Mouse (Mus musculus): ENCODE data around the gene Ddb1. TPM values are rescaled to one million over a fixed set of nuclear protein-coding genes. Genes with fewer than 3 reads are reported as not detected.

The Ddb1 gene
- polyA plus RNA-seq, 1 experiment from 2014 or later: 393 TPM

GRCm38 (mm10) chr19:10587231-10587630, 17.9 kb upstream of the Ddb1 start:
- H3K27ac ChIP-seq (ENCODE audit: low read depth, low read length): no peak overlapping the region
- no peak for ATAC-seq (ENCODE audit: low FRiP score)
- H3K36me3 ChIP-seq (ENCODE audit: control insufficient read depth, insufficient read depth, low read length): no peaks in the 10 kb centered on the region
- 85% methylated on average over 8 of the region's 8 CpGs for WGBS
- no peak overlapping the region for H3K4me2 ChIP-seq
- DNase-seq (ENCODE audit: low spot score, missing footprints): no peak
- H3K4me3 ChIP-seq (ENCODE audit: low read depth, low read length): no peak overlapping the region
- no peaks in the 10 kb centered on the region for H3K4me1 ChIP-seq (ENCODE audit: control insufficient read depth, insufficient read depth, low read length)
- H3K27me3 ChIP-seq (ENCODE audit: control insufficient read depth, insufficient read depth, low read length): no peaks in the 10 kb centered on the region
- H3K9ac ChIP-seq (ENCODE audit: low read length): no peak overlapping the region
- H3K9me3 ChIP-seq (ENCODE audit: control insufficient read depth, low read length): no peaks in the 10 kb centered on the region

GRCm38 (mm10) chr19:10589127-10589857, 15.8 kb upstream of the Ddb1 start:
- Histone ChIP-seq H3K4me1 (ENCODE audit: control insufficient read depth, insufficient read depth, low read length) (no peaks in the 10 kb centered on the region), H3K27ac (ENCODE audit: low read depth, low read length) (no peak overlapping the region), H3K36me3 (ENCODE audit: control insufficient read depth, insufficient read depth, low read length) (no peaks in the 10 kb centered on the region), H3K4me2 (no peak overlapping the region), H3K27me3 (ENCODE audit: control insufficient read depth, insufficient read depth, low read length) (no peaks in the 10 kb centered on the region), H3K4me3 (ENCODE audit: low read depth, low read length) (no peak overlapping the region), H3K9me3 (ENCODE audit: control insufficient read depth, low read length) (no peaks in the 10 kb centered on the region), H3K9ac (ENCODE audit: low read length) (no peak overlapping the region)
- DNase-seq (ENCODE audit: low spot score, missing footprints) (no peak), ATAC-seq (ENCODE audit: low FRiP score) (no peak)
- 73% methylated on average over 5 of the region's 5 CpGs for WGBS

- 74% methylated on average over 3 of the region's 3 CpGs for WGBS
- Histone ChIP-seq H3K36me3 (ENCODE audit: control insufficient read depth, insufficient read depth, low read length) (0 out of 2 replicates have a peak, but pooled peaks cover 3% of the 10 kb centered on the region), H3K4me1 (ENCODE audit: control insufficient read depth, insufficient read depth, low read length) (no peaks in the 10 kb centered on the region), H3K9ac (ENCODE audit: low read length) (no peak overlapping the region), H3K27me3 (ENCODE audit: control insufficient read depth, insufficient read depth, low read length) (no peaks in the 10 kb centered on the region), H3K4me3 (ENCODE audit: low read depth, low read length) (no peak overlapping the region), H3K4me2 (no peak overlapping the region), H3K9me3 (ENCODE audit: control insufficient read depth, low read length) (no peaks in the 10 kb centered on the region), H3K27ac (ENCODE audit: low read depth, low read length) (no peak overlapping the region)
- ATAC-seq (ENCODE audit: low FRiP score) (no peak), DNase-seq (ENCODE audit: low spot score, missing footprints) (no peak)
Measured at GRCm38 (mm10) chr19:10590301-10590700, 14.8 kb upstream of the Ddb1 start.

- Histone ChIP-seq H3K27ac (ENCODE audit: low read depth, low read length) (no peak overlapping the region), H3K4me2 (no peak overlapping the region), H3K4me1 (ENCODE audit: control insufficient read depth, insufficient read depth, low read length) (no peaks in the 10 kb centered on the region), H3K36me3 (ENCODE audit: control insufficient read depth, insufficient read depth, low read length) (0 out of 2 replicates have a peak, but pooled peaks cover 3% of the 10 kb centered on the region), H3K9ac (ENCODE audit: low read length) (no peak overlapping the region), H3K9me3 (ENCODE audit: control insufficient read depth, low read length) (no peaks in the 10 kb centered on the region), H3K27me3 (ENCODE audit: control insufficient read depth, insufficient read depth, low read length) (no peaks in the 10 kb centered on the region), H3K4me3 (ENCODE audit: low read depth, low read length) (no peak overlapping the region)
- WGBS: 90% methylated on average over 6 of the region's 6 CpGs
- no peak for DNase-seq (ENCODE audit: low spot score, missing footprints)
- ATAC-seq (ENCODE audit: low FRiP score): no peak
Measured at GRCm38 (mm10) chr19:10591659-10592377, 13.3 kb upstream of the Ddb1 start.

GRCm38 (mm10) chr19:10598188-10598587, 6.9 kb upstream of the Ddb1 start:
- Histone ChIP-seq H3K9ac (ENCODE audit: low read length) (no peak overlapping the region), H3K4me1 (ENCODE audit: control insufficient read depth, insufficient read depth, low read length) (peaks cover 2% of the 10 kb centered on the region; the same call in 1 of the 2 replicates), H3K4me3 (ENCODE audit: low read depth, low read length) (no peak overlapping the region), H3K27me3 (ENCODE audit: control insufficient read depth, insufficient read depth, low read length) (no peaks in the 10 kb centered on the region), H3K27ac (ENCODE audit: low read depth, low read length) (no peak overlapping the region), H3K4me2 (no peak overlapping the region), H3K9me3 (ENCODE audit: control insufficient read depth, low read length) (no peaks in the 10 kb centered on the region), H3K36me3 (ENCODE audit: control insufficient read depth, insufficient read depth, low read length) (peaks cover 7% of the 10 kb centered on the region; the same call in 1 of the 2 replicates)
- WGBS: 38% methylated on average over 3 of the region's 3 CpGs
- no peak for DNase-seq (ENCODE audit: low spot score, missing footprints)
- ATAC-seq (ENCODE audit: low FRiP score): no peak

GRCm38 (mm10) chr19:10599648-10600047, 5.5 kb upstream of the Ddb1 start:
- H3K27ac ChIP-seq (ENCODE audit: low read depth, low read length): no peak overlapping the region
- H3K4me1 ChIP-seq (ENCODE audit: control insufficient read depth, insufficient read depth, low read length): peaks cover 6% of the 10 kb centered on the region; the same call in 1 of the 2 replicates
- no peak overlapping the region for H3K4me3 ChIP-seq (ENCODE audit: low read depth, low read length)
- no peaks in the 10 kb centered on the region for H3K27me3 ChIP-seq (ENCODE audit: control insufficient read depth, insufficient read depth, low read length)
- DNase-seq (ENCODE audit: low spot score, missing footprints): no peak
- no peaks in the 10 kb centered on the region for H3K9me3 ChIP-seq (ENCODE audit: control insufficient read depth, low read length)
- H3K36me3 ChIP-seq (ENCODE audit: control insufficient read depth, insufficient read depth, low read length): peaks cover 6% of the 10 kb centered on the region; the same call in 1 of the 2 replicates
- 93% methylated on average over 2 of the region's 2 CpGs for WGBS
- H3K4me2 ChIP-seq: no peak overlapping the region
- ATAC-seq (ENCODE audit: low FRiP score): no peak
- H3K9ac ChIP-seq (ENCODE audit: low read length): no peak overlapping the region

- 3% methylated on average over 6 of the region's 6 CpGs for WGBS
- no peaks in the 10 kb centered on the region for H3K27me3 ChIP-seq (ENCODE audit: control insufficient read depth, insufficient read depth, low read length)
- no peak for DNase-seq (ENCODE audit: low spot score, missing footprints)
Measured at GRCm38 (mm10) chr19:10602247-10602769, 2.8 kb upstream of the Ddb1 start.

GRCm38 (mm10) chr19:10602787-10603186, 2.3 kb upstream of the Ddb1 start:
- peak overlapping the region; percentile 87 for H3K9ac ChIP-seq (ENCODE audit: low read length)
- WGBS: 3% methylated on average over 9 of the region's 9 CpGs
- peak; percentile 99 for DNase-seq (ENCODE audit: low spot score, missing footprints)
- peaks cover 16% of the 10 kb centered on the region for H3K4me1 ChIP-seq (ENCODE audit: control insufficient read depth, insufficient read depth, low read length)
- peak; percentile 70 for ATAC-seq (ENCODE audit: low FRiP score)
- H3K4me2 ChIP-seq: peak overlapping the region; percentile 53
- H3K9me3 ChIP-seq (ENCODE audit: control insufficient read depth, low read length): no peaks in the 10 kb centered on the region
- peak overlapping the region; percentile 29 for H3K4me3 ChIP-seq (ENCODE audit: low read depth, low read length)
- H3K36me3 ChIP-seq (ENCODE audit: control insufficient read depth, insufficient read depth, low read length): peaks cover 6% of the 10 kb centered on the region
- H3K27me3 ChIP-seq (ENCODE audit: control insufficient read depth, insufficient read depth, low read length): no peaks in the 10 kb centered on the region
- H3K27ac ChIP-seq (ENCODE audit: low read depth, low read length): peak overlapping the region; percentile 92

More at GRCm38 (mm10) chr19:10602247-10602769, 2.8 kb upstream of the Ddb1 start:
- H3K9me3 ChIP-seq (ENCODE audit: control insufficient read depth, low read length): no peaks in the 10 kb centered on the region
- H3K27ac ChIP-seq (ENCODE audit: low read depth, low read length): peak overlapping the region; percentile 92
- H3K4me3 ChIP-seq (ENCODE audit: low read depth, low read length): peak overlapping the region; percentile 29
- peaks cover 16% of the 10 kb centered on the region for H3K4me1 ChIP-seq (ENCODE audit: control insufficient read depth, insufficient read depth, low read length)
- peak; percentile 45 for ATAC-seq (ENCODE audit: low FRiP score)
- H3K36me3 ChIP-seq (ENCODE audit: control insufficient read depth, insufficient read depth, low read length): peaks cover 4% of the 10 kb centered on the region; the same call in 1 of the 2 replicates
- H3K9ac ChIP-seq (ENCODE audit: low read length): peak overlapping the region; percentile 87
- peak overlapping the region; percentile 53 for H3K4me2 ChIP-seq

Data from midbrain, embryonic 11.5 days (tissue).